Mouse (Mus musculus): ENCODE measurements around the gene Fam240a. TPM values are rescaled to one million over a fixed set of nuclear protein-coding genes. Genes with fewer than 3 reads are reported as not detected.

Gene Fam240a
- not detected in 2 replicates for polyA plus RNA-seq (2012)

GRCm38 (mm10) chr9:110916786-110917185 lies at the start of gene Fam240a:
Gene Fam240a, minus strand, starts transcription at chr9:110916861.

GRCm38 (mm10) chr9:110951397-110951796 lies 34.7 kb upstream of the Fam240a start, which contains the start of gene Lrrc2:
Gene Lrrc2, plus strand, starts transcription at chr9:110951545.

GRCm38 (mm10) chr9:110945926-110946325 lies 29.3 kb upstream of the Fam240a start, which contains the start of gene Tdgf1:
Gene Tdgf1, minus strand, starts transcription at chr9:110946158.

GRCm38 (mm10) chr9:110879998-110880561 lies 36.6 kb downstream of the Fam240a start, which contains the start of gene Tmie:
Gene Tmie, minus strand, starts transcription at chr9:110880113.

GRCm38 (mm10) chr9:110879191-110879920 lies 37.3 kb downstream of the Fam240a start, which contains the start of gene Als2cl:
Gene Als2cl, plus strand, starts transcription at chr9:110879870.

Other genes starting within 250 kb of the Fam240a start
- not detected in 2 replicates for gene Myl3, start 175.0 kb downstream of the Fam240a start, polyA plus RNA-seq (2012)
- 0.34 and 0.65 TPM in 2 replicates for gene Pth1r, start 169.7 kb downstream of the Fam240a start, polyA plus RNA-seq (2012)
- gene Prss42, start 118.7 kb downstream of the Fam240a start, polyA plus RNA-seq (2012): 0.04 and 0.14 TPM in 2 replicates
- gene Prss44, start 102.9 kb downstream of the Fam240a start, polyA plus RNA-seq (2012): not detected in 2 replicates
- not detected in 2 replicates for gene Prss43, start 90.2 kb downstream of the Fam240a start, polyA plus RNA-seq (2012)
- not detected in 2 replicates for gene Prss45, start 82.3 kb downstream of the Fam240a start, polyA plus RNA-seq (2012)
- gene Prss46, start 72.4 kb downstream of the Fam240a start, polyA plus RNA-seq (2012): not detected in 2 replicates
- 54.6 and 61.0 TPM in 2 replicates for gene Prss50, start 58.9 kb downstream of the Fam240a start, polyA plus RNA-seq (2012)
- 3.9 and 6.0 TPM in 2 replicates for gene Als2cl, start 37.0 kb downstream of the Fam240a start, polyA plus RNA-seq (2012)
- gene Tmie, start 36.7 kb downstream of the Fam240a start, polyA plus RNA-seq (2012): 0.35 and 0.51 TPM in 2 replicates
- gene Tdgf1, start 29.3 kb upstream of the Fam240a start, polyA plus RNA-seq (2012): not detected in 2 replicates
- not detected in 2 replicates for gene Lrrc2, start 34.7 kb upstream of the Fam240a start, polyA plus RNA-seq (2012)
- gene Rtp3, start 73.7 kb upstream of the Fam240a start, polyA plus RNA-seq (2012): 0.12 TPM in 1 of 2 replicates, not detected in the other
- gene Ltf, start 102.4 kb upstream of the Fam240a start, polyA plus RNA-seq (2012): 68.7 and 71.6 TPM in 2 replicates
- gene Ccrl2, start 140.7 kb upstream of the Fam240a start, polyA plus RNA-seq (2012): 1.3 and 1.6 TPM in 2 replicates
- 23.1 and 24.7 TPM in 2 replicates for gene Lrrfip2, start 200.7 kb upstream of the Fam240a start, polyA plus RNA-seq (2012)

Measured in megakaryocyte-erythroid progenitor cell, adult 5 weeks (primary cell).